Mouse (Mus musculus) liver, embryonic 14.5 days (tissue): Measurements from ENCODE around the gene Pgpep1. TPM values are rescaled to one million over a fixed set of nuclear protein-coding genes. Genes with fewer than 3 reads are reported as not detected.

ENCODE experiments used
- ATAC-seq: fragments of 200-750 bp; cut with Nextera tagmentation; 2 replicates; pipeline ENCODE4 v1.8.0; 2017; ENCODE audit warnings: moderate number of reproducible peaks, mild to moderate bottlenecking, moderate library complexity; ENCODE audit not compliant: insufficient read depth
- DNase-seq, 3 experiments: peaks; one replicate each; pipeline ENCODE4 v3.0.0-alpha.2; 2012 to 2013; ENCODE audit warnings: low read depth in 3 of 3, low spot score in 3 of 3
- H3K27ac ChIP-seq: fragments of 300-500 bp; sonication (generic); 2 replicates; pipeline ENCODE4 v1.5.1; 2014; ENCODE audit warnings: moderate library complexity, mild to moderate bottlenecking, control low read depth, inconsistent platforms
- H3K27me3 ChIP-seq: fragments of 300-500 bp; sonication (generic); 2 replicates; pipeline ENCODE4 v1.6.1; 2014; ENCODE audit warnings: mild to moderate bottlenecking, low read length, moderate library complexity; ENCODE audit not compliant: control insufficient read depth, insufficient read depth
- H3K36me3 ChIP-seq: fragments of 300-500 bp; sonication (generic); replicated peaks from 2 replicates; pipeline ENCODE4 v1.6.1; 2014; ENCODE audit warnings: low read depth; ENCODE audit not compliant: control insufficient read depth, insufficient read depth
- H3K4me1 ChIP-seq, 2 experiments: fragments of 200-500 bp in 1 of 2; fragments of 300-500 bp in 1 of 2; sonication (generic) in 1 of 2; replicated peaks; 2 replicates each; pipeline ENCODE4 v1.6.1; 2012 to 2014; ENCODE audit warnings: antibody characterized with exemption in 1 of 2, inconsistent platforms in 1 of 2, low read length in 1 of 2; ENCODE audit not compliant: control insufficient read depth in 2 of 2, insufficient read depth in 2 of 2
- H3K4me2 ChIP-seq: fragments of 300-500 bp; sonication (generic); 2 replicates; pipeline ENCODE4 v1.6.1; 2014; ENCODE audit warnings: low read depth, mild to moderate bottlenecking, control low read depth, moderate library complexity
- H3K4me3 ChIP-seq, 2 experiments: fragments of 200-500 bp in 1 of 2; fragments of 300-500 bp in 1 of 2; sonication (generic) in 1 of 2; 2 replicates each; pipeline ENCODE4 v1.5.1; 2012 to 2014; ENCODE audit warnings: low read depth in 2 of 2, low read length in 2 of 2, mild to moderate bottlenecking in 2 of 2, control low read depth in 1 of 2, inconsistent platforms in 1 of 2, moderate library complexity in 1 of 2; ENCODE audit not compliant: insufficient read depth in 1 of 2
- H3K9ac ChIP-seq: fragments of 300-500 bp; sonication (generic); replicated peaks from 2 replicates; pipeline ENCODE4 v1.6.1; 2014; ENCODE audit warnings: mild to moderate bottlenecking, control low read depth, moderate library complexity
- H3K9me3 ChIP-seq: fragments of 300-500 bp; sonication (generic); 2 replicates; pipeline ENCODE4 v1.6.1; 2016; ENCODE audit warnings: low read length, mixed read lengths; ENCODE audit not compliant: control insufficient read depth
- CTCF ChIP-seq: IDR thresholded peaks from 2 replicates; pipeline ENCODE4 v1.5.1; 2016; ENCODE audit warnings: antibody characterized with exemption, low read depth, control low read depth
- EP300 ChIP-seq: IDR thresholded peaks from 2 replicates; pipeline ENCODE4 v1.6.1; 2016; ENCODE audit warnings: antibody characterized with exemption, low read depth
- WGBS: fragments of 180-500 bp; shearing (Covaris S2); extraction: QIAGEN DNeasy Blood & Tissue Kit; methylation state at CpG from one replicate; pipeline ENCODE4 v1.1.7; 2014; ENCODE audit not compliant: insufficient replicate concordance; 5-methylcytosine and 5-hydroxymethylcytosine counted together
- polyA plus RNA-seq, 2 experiments: library from polyadenylated mRNA; depleted of rRNA in 1 of 2; stranded (reverse) in 1 of 2; unstranded in 1 of 2; fragments of >200 nt; fragmentation: Nextera tagmentation in 1 of 2; extraction: Ambion mirVana in 1 of 2; gene quantifications; 2 replicates each; pipeline versions ENCODE4 v1.2.1 to v1.2.3; 2012 to 2014

The Pgpep1 gene
- polyA plus RNA-seq, 2 experiments: 8.6 to 19.8 TPM

- WGBS: 75% methylated on average over 2 of the region's 2 CpGs
- H3K4me1 ChIP-seq: peaks cover 12 to 13% of the 10 kb centered on the region in 2 experiments
- no peak for TF ChIP-seq CTCF
- TF ChIP-seq EP300: no peak
- ATAC-seq: no peak
- DNase-seq: no peak
- H3K4me2 ChIP-seq: no peak overlapping the region
- H3K27ac ChIP-seq: no peak overlapping the region
- H3K9ac ChIP-seq: no peak overlapping the region
- no peaks in the 10 kb centered on the region for H3K36me3 ChIP-seq
- H3K4me3 ChIP-seq: no peak overlapping the region
- H3K9me3 ChIP-seq: no peaks in the 10 kb centered on the region
- H3K27me3 ChIP-seq: no peaks in the 10 kb centered on the region
Measured at GRCm38 (mm10) chr8:70701982-70702841, 42.0 kb upstream of the Pgpep1 start.

GRCm38 (mm10) chr8:70701048-70701981 is 41.1 kb upstream of the Pgpep1 start:
- Histone ChIP-seq H3K4me2 (peak overlapping the region; percentile 70), H3K27me3 (no peaks in the 10 kb centered on the region), H3K9me3 (no peaks in the 10 kb centered on the region), H3K27ac (peak overlapping the region; percentile 91), H3K4me1 (peaks cover 19% of the 10 kb centered on the region in 2 experiments), H3K36me3 (no peaks in the 10 kb centered on the region), H3K9ac (peak overlapping the region; percentile 87), H3K4me3 (peak overlapping the region in 1 of 2 experiments; percentile 75; a peak in 2 of 4 replicates)
- DNase-seq (peak in 1 of 3 experiments; percentile 41), ATAC-seq (no peak)
- WGBS: 54% methylated on average over 10 of the region's 10 CpGs
- TF ChIP-seq CTCF (no peak), EP300 (no peak)

- peak overlapping the region; percentile 91 for H3K27ac ChIP-seq
- no peak for ATAC-seq
- H3K27me3 ChIP-seq: no peaks in the 10 kb centered on the region
- H3K4me3 ChIP-seq: peak overlapping the region; percentile 75 to 84
- H3K9me3 ChIP-seq: no peaks in the 10 kb centered on the region
- TF ChIP-seq CTCF: peak; percentile 92
- TF ChIP-seq EP300: no peak
- H3K4me2 ChIP-seq: peak overlapping the region; percentile 70
- no peaks in the 10 kb centered on the region for H3K36me3 ChIP-seq
- DNase-seq: peak; percentile 72 to 85 (median 78)
- H3K9ac ChIP-seq: peak overlapping the region; percentile 87
- H3K4me1 ChIP-seq: peaks cover 26 to 27% of the 10 kb centered on the region in 2 experiments
- WGBS: 0% methylated on average over 20 of the region's 20 CpGs
Measured at GRCm38 (mm10) chr8:70700555-70700922, 40.4 kb upstream of the Pgpep1 start.

- WGBS: under 1% methylated on average over 53 of the region's 59 CpGs
- Histone ChIP-seq H3K27me3 (no peaks in the 10 kb centered on the region), H3K9me3 (no peaks in the 10 kb centered on the region), H3K36me3 (no peaks in the 10 kb centered on the region), H3K9ac (peak overlapping the region; percentile 87), H3K27ac (peak overlapping the region; percentile 91), H3K4me2 (peak overlapping the region; percentile 70), H3K4me1 (peaks cover 30 to 31% of the 10 kb centered on the region in 2 experiments), H3K4me3 (peak overlapping the region; percentile 75 to 84)
- DNase-seq (peak in 2 of 3 experiments; percentile 47 to 52), ATAC-seq (no peak)
- no peak for TF ChIP-seq CTCF
- TF ChIP-seq EP300: no peak
Measured at GRCm38 (mm10) chr8:70699834-70700554, 39.8 kb upstream of the Pgpep1 start.
